Mouse (Mus musculus) heart, adult 2 months (tissue): ENCODE data around the gene Tnrc6b. TPM values are rescaled to one million over a fixed set of nuclear protein-coding genes. Genes with fewer than 3 reads are reported as not detected.
"Not testable (repeated sequence)": the region's sequence is repeated elsewhere in the genome, so short reads cannot be mapped to it uniquely, and the experiment has no call there.

Experiments used
- DNase-seq, 2 experiments: peaks; one replicate each; pipeline ENCODE4 v3.0.0; 2021
- H3K27ac ChIP-seq: fragments of 200-600 bp; 2 replicates; pipeline ENCODE4 v1.8.1; 2022
- H3K27me3 ChIP-seq: fragments of 200-500 bp; 2 replicates; pipeline ENCODE4 v1.6.1; 2012; ENCODE audit warnings: mild to moderate bottlenecking, low read length, inconsistent platforms, mixed read lengths; ENCODE audit not compliant: control insufficient read depth, insufficient read depth
- H3K36me3 ChIP-seq: fragments of 200-500 bp; 2 replicates; pipeline ENCODE4 v1.6.1; 2012; ENCODE audit warnings: low read length, inconsistent platforms; ENCODE audit not compliant: control insufficient read depth, insufficient read depth
- H3K4me1 ChIP-seq: fragments of 200-500 bp; 2 replicates; pipeline ENCODE4 v1.6.1; 2011; ENCODE audit warnings: low read length; ENCODE audit not compliant: control insufficient read depth, insufficient read depth
- H3K4me3 ChIP-seq: fragments of 200-600 bp; 2 replicates; pipeline ENCODE4 v1.8.1; 2022
- H3K79me2 ChIP-seq: fragments of 200-500 bp; replicated peaks from 2 replicates; pipeline ENCODE4 v1.6.1; 2012; ENCODE audit warnings: mild to moderate bottlenecking, inconsistent platforms, low read length, moderate library complexity, mixed read lengths; ENCODE audit not compliant: control insufficient read depth, insufficient read depth
- H3K9ac ChIP-seq: fragments of 200-500 bp; 2 replicates; pipeline ENCODE4 v1.6.1; 2012; ENCODE audit warnings: low read depth, mild to moderate bottlenecking, control low read depth, inconsistent platforms, low read length, mixed read lengths
- CTCF ChIP-seq: fragments of 200-600 bp; IDR thresholded peaks from 2 replicates; pipeline ENCODE4 v1.8.1; 2022; ENCODE audit warnings: antibody characterized with exemption, mild to moderate bottlenecking, moderate library complexity
- EP300 ChIP-seq: fragments of 200-500 bp; IDR thresholded peaks from 2 replicates; pipeline ENCODE4 v1.6.1; 2011; ENCODE audit warnings: low read depth, low read length, control low read depth; ENCODE audit not compliant: insufficient read depth
- POLR2A ChIP-seq: fragments of 200-500 bp; IDR thresholded peaks from 2 replicates; pipeline ENCODE4 v1.6.1; 2011; ENCODE audit warnings: mild to moderate bottlenecking, low read depth, low read length, control low read depth; ENCODE audit not compliant: insufficient read depth
- WGBS: fragments of 180-500 bp; shearing (Covaris S2); methylation state at CpG from one replicate; pipeline ENCODE4 v1.1.7; 2018; 5-methylcytosine and 5-hydroxymethylcytosine counted together
- intact Hi-C: fragments of 180-260 bp; cut with DNase I; formaldehyde crosslinking; loops from one replicate; pipeline ENCODE4 v1.15.1; 2025
- polyA plus RNA-seq: library from polyadenylated mRNA; depleted of rRNA; stranded (reverse); fragments of >200 nt; gene quantifications from 2 replicates; pipeline ENCODE4 v1.2.3, GENCODE M21; 2012
- total RNA-seq, 2 experiments: library from RNA; stranded (reverse); gene quantifications; 2 replicates each; pipeline ENCODE4 v1.2.3; 2021

The Tnrc6b gene
- total and polyA plus RNA-seq, 3 experiments, result 9.4 to 48.1 (median 43.7) TPM

DNA sequence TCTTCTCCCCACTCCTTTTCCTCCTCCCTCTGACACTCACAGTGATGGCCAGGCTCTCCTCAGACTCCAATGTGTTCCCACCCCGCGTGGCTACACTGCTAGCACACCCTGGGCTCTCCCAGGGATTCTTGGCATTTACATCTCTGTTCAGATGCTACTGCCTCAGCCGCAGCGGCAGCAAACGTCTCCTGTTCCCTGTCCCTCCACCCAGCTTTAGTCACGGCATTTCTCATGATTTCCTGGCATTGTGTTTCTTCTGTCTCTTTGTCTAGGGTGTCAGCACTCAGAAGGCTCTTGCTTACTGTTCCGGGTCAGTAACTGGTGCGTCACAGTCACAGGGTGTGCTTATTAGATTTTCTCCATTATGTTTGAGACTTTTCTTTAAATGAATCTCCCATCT, 138.9 kb downstream of the Tnrc6b start:
- Histone ChIP-seq H3K27ac (no peak overlapping the region), H3K79me2 (peaks cover 6% of the 10 kb centered on the region), H3K4me1 (peaks cover 9% of the 10 kb centered on the region), H3K36me3 (peaks cover 6% of the 10 kb centered on the region), H3K9ac (no peak overlapping the region), H3K27me3 (no peaks in the 10 kb centered on the region), H3K4me3 (no peak overlapping the region)
- WGBS, result 19% methylated on average over 8 of the region's 8 CpGs
- TF ChIP-seq EP300, result no peak
- TF ChIP-seq CTCF, result no peak
- TF ChIP-seq POLR2A, result no peak
- intact Hi-C loops, result no loop called here
- DNase-seq, result peak; percentile 31 to 37

DNA sequence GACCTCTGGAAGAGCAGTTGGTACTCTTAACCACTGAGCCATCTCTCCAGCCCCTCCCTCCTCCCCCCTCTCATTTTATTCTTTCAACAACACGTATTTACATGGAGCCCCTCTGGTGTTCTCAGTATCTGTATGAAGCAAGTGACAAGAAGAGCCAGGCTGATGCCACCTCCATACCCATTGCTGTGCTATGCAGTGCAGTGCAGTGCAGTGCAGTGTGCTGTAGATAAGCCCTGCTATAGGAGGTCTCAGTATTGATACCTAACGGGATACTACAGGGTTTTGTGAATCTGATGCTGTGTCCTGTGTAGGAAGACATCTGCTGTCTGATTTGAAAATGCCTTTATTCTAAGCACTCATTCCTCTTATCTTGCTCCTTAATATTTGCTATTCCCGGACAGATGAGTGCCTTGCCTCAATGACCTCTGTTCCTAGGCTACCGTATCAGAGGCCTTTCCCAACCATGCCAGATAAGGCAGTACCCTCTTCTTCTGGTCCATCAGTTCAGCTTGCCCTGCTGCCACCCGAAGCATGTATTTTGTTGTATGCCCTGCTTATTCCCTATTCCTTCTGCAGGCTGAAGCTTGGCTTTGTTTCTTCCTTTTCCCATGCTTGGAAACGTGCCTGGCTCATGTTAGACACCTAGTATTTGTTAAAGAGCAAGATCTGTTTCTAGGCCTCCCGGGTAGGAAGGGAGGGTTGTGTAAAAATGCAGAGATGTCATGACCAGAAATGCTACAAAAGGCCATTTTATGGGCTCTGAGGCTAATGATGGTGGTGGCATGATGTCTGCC, 139.8 kb downstream of the Tnrc6b start:
- Histone ChIP-seq H3K36me3 (peaks cover 10% of the 10 kb centered on the region), H3K9ac (no peak overlapping the region), H3K79me2 (peaks cover 6% of the 10 kb centered on the region), H3K4me1 (peaks cover 9% of the 10 kb centered on the region), H3K27ac (no peak overlapping the region), H3K27me3 (no peaks in the 10 kb centered on the region), H3K4me3 (no peak overlapping the region)
- 43% methylated on average over 7 of the region's 7 CpGs for WGBS
- intact Hi-C loops, result no loop called here
- DNase-seq, result no peak
- no peak for TF ChIP-seq CTCF

DNA sequence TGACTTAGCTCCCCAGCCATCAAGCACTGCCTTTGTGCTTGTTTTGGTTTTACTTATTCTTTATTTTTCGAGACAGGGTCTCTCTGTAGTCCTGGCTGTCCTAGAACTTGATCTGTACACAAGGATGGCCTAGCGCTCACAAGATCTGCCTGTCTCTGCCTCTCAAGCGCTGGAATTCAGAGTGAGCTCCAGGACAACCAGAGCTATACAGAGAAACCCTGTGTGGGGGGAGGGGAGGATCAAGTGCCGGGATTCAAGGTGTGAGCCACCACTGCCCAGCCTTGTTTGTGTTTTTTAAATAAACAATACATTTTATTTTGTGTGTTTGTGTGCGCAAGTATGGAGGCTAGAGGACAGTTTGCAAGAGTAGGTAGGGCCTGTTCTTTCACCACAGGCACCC, 141.0 kb downstream of the Tnrc6b start:
- no peaks in the 10 kb centered on the region for H3K27me3 ChIP-seq
- peaks cover 9% of the 10 kb centered on the region for H3K4me1 ChIP-seq
- WGBS, result 98% methylated on average over 5 of the region's 5 CpGs
- H3K79me2 ChIP-seq, result peaks cover 6% of the 10 kb centered on the region
- no peak for DNase-seq
- peaks cover 10% of the 10 kb centered on the region for H3K36me3 ChIP-seq
- no peak overlapping the region for H3K4me3 ChIP-seq
- H3K27ac ChIP-seq, result no peak overlapping the region
- H3K9ac ChIP-seq, result no peak overlapping the region
- intact Hi-C loops, result no loop called here
- TF ChIP-seq EP300 (no peak), POLR2A (no peak), CTCF (no peak)

DNA sequence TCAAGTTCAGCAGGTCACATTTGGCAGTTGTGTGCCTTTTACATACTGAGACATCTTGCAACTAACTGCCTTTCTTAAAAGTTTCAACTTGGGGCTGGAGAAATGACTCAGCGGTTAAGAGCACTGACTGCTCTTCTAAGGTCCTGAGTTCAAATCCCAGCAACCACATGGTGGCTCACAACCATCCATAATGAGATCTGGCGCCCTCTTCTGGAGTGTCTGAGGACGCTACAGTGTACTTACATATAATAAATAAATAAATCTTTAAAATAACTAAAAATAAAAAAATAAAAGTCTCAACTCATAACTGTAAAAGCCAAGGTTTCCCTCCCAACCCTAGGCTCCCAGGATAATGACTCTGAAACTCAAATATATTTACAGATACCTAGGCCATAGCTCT, 141.4 kb downstream of the Tnrc6b start:
- H3K4me1 ChIP-seq, H3K4me3 ChIP-seq, H3K79me2 ChIP-seq, H3K36me3 ChIP-seq, DNase-seq, H3K27ac ChIP-seq, H3K27me3 ChIP-seq, H3K9ac ChIP-seq, intact Hi-C loops: not testable (repeated sequence)
- WGBS, result 94% methylated on average over 3 of the region's 3 CpGs
- peak; percentile 46 for TF ChIP-seq CTCF

DNA sequence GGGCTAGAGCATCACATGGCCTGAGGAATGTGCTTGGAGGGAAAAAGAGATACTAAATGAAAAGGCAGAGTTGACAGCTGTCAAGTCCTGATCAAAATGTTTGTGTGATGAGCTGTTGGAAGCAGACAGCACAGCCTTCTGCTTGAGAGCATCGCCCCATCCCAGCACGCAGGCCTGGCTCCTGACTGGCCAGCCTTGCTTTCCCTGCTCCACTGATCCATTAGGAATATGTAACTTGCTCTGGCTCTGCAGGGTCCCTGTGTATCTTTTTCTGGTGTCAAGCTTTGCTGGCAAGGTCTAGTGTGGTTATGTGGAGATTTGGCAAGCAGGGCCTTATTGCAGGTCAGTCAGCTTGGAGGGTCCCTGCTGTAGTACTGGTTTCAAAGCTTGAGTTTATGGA, 148.3 kb downstream of the Tnrc6b start:
- no peak for DNase-seq
- Histone ChIP-seq H3K27me3 (no peaks in the 10 kb centered on the region), H3K4me1 (no peaks in the 10 kb centered on the region; the same call in 1 of the 2 replicates), H3K4me3 (no peak overlapping the region), H3K9ac (no peak overlapping the region), H3K79me2 (peaks cover 2% of the 10 kb centered on the region), H3K36me3 (peaks cover 7% of the 10 kb centered on the region), H3K27ac (no peak overlapping the region)
- WGBS, result 89% methylated on average over 2 of the region's 2 CpGs
- TF ChIP-seq CTCF, result no peak
- intact Hi-C loops, result no loop called here

DNA sequence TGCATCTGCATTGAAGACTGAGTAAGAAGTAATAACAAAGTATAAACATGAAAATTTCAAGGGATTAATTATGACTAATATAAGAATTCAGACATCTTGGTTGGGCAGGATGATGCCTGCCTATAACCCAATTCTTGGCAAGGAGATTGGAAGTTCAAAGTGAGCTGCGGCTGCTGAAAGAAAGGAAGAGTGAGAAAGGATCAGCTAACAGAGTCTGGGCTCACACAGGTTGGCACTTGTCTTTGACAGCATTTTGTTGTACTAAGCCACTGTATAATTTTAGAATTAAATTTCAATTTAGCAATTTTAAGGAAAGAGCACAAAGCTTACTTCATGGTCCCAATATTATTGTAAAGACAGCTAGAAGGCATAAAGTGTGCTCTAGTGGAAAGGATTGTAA, 150.2 kb downstream of the Tnrc6b start:
- no peak for DNase-seq
- WGBS, result 92% methylated on average over 1 of the region's 1 CpGs
- peaks cover 2% of the 10 kb centered on the region for H3K79me2 ChIP-seq
- TF ChIP-seq EP300, result no peak
- no peak for TF ChIP-seq POLR2A
- H3K27me3 ChIP-seq, result no peaks in the 10 kb centered on the region
- H3K9ac ChIP-seq, result no peak overlapping the region
- no peaks in the 10 kb centered on the region; the same call in 1 of the 2 replicates for H3K4me1 ChIP-seq
- H3K4me3 ChIP-seq, result no peak overlapping the region
- H3K27ac ChIP-seq, result no peak overlapping the region
- intact Hi-C loops, result no loop called here
- peaks cover 3% of the 10 kb centered on the region for H3K36me3 ChIP-seq

DNA sequence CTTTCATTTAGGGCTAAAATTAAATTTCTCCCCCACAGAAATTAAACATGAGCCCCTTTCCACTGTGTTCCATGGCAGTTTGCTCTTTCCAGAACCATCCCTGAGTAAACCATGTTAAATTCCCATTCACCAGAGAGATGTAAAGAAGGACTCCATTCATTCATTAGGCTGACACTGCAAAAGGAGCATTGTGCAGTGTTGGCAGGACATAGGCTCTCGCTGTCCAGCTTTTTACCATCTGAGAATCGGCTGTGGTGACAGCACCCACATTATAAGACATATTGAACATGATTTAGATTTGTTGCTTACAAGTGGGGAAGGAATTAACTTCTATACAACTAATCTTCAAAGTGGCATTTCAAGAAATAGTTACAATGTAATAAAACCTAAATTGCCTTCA, 150.9 kb downstream of the Tnrc6b start:
- Histone ChIP-seq H3K27ac (no peak overlapping the region), H3K9ac (no peak overlapping the region), H3K79me2 (peaks cover 2% of the 10 kb centered on the region), H3K4me3 (no peak overlapping the region), H3K27me3 (no peaks in the 10 kb centered on the region), H3K4me1 (no peaks in the 10 kb centered on the region; the same call in 1 of the 2 replicates), H3K36me3 (peaks cover 3% of the 10 kb centered on the region)
- intact Hi-C loops, result no loop called here
- DNase-seq, result no peak
- TF ChIP-seq CTCF (no peak), EP300 (no peak), POLR2A (no peak)
- WGBS, result 51% methylated on average over 2 of the region's 2 CpGs

DNA sequence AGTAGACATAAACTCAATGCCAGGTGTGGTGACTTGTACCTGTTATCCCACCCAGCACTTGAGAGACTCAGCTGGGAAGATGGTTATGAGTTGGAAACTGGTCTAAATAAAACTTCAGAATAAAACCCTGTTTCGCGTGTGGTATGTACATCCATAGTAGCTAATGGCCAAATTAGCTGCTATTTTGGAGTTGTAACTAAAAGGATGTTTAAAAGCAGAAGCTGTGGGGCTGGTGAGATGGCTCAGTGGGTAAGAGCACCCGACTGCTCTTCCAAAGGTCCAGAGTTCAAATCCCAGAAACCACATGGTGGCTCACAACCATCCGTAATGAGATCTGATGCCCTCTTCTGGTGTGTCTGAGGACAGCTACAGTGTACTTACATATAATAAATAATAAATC, 157.5 kb downstream of the Tnrc6b start:
- WGBS, result 97% methylated on average over 4 of the region's 4 CpGs
- H3K27ac ChIP-seq, H3K4me1 ChIP-seq, H3K9ac ChIP-seq, DNase-seq, H3K79me2 ChIP-seq, H3K27me3 ChIP-seq, intact Hi-C loops, H3K4me3 ChIP-seq, H3K36me3 ChIP-seq: not testable (repeated sequence)
